In the genomic region with DNA sequence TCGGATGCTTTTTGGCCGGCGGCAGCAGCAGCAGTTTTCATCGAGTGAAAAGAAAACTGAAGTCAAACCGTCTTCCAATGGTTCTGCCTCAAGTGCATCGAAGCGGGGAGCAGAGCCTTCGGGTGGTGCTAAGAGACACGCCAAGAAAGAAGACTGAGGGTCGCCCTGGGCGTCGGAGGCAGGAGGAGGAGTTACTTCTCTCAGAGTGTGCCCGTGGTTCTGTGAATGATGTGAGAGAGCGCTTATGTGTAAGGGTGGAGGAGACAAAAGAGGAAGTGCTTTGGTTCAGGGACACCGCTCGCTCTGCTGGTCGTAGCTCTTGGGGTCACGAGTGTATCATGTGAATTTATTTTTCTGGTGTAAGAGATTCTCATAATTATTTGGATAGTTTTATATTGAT, we compare ENCODE assay signal across 14 mouse cellular contexts. TPM values are rescaled to one million over a fixed set of nuclear protein-coding genes. Genes with fewer than 3 reads are reported as not detected.
DNase-seq lines count a peak whose midpoint lies in the region; ATAC-seq and TF ChIP-seq lines count a peak whose summit lies in the region.
"Had no signal": no experiment of that assay in that cellular context is flagged by ENCODE, and none has a peak within 500 bp of the region (broad histone marks: within the 10 kb centered on the region; RNA-seq: fewer than 3 reads in every experiment).

No protein-coding gene starts in this region.

- no peaks in the 10 kb centered on the region for H3K9me3 ChIP-seq in kidney, embryonic 16.5 days (ENCODE audit: low read length)
- H3K9me3 ChIP-seq in intestine, postnatal 0 days (ENCODE audit: control insufficient read depth): no peaks in the 10 kb centered on the region
- H3K9me3 ChIP-seq: heart, embryonic 15.5 days; lung, embryonic 15.5 days had no signal

- no peak overlapping the region for H3K27ac ChIP-seq in kidney, embryonic 16.5 days (ENCODE audit: low read length)
- no peak overlapping the region for H3K27ac ChIP-seq in intestine, postnatal 0 days (ENCODE audit: low read depth, low read length)
- H3K27ac ChIP-seq in left cerebral cortex, adult 2 months: no peak overlapping the region
- H3K27ac ChIP-seq: heart, embryonic 15.5 days; kidney, postnatal 0 days; lung, embryonic 15.5 days had no signal

- intact Hi-C loops in left cerebral cortex, adult 2 months (cut with DNase I): no loop called here

- H3K36me3 ChIP-seq in kidney, embryonic 16.5 days (ENCODE audit: insufficient read depth, low read length): no peaks in the 10 kb centered on the region
- no peaks in the 10 kb centered on the region; the same call in none of the 2 replicates for H3K36me3 ChIP-seq in intestine, postnatal 0 days (ENCODE audit: control insufficient read depth, insufficient read depth)
- H3K36me3 ChIP-seq: heart, embryonic 15.5 days; lung, embryonic 15.5 days had no signal

- H3K27me3 ChIP-seq in kidney, embryonic 16.5 days (ENCODE audit: insufficient read depth, low read length): no peaks in the 10 kb centered on the region
- no peaks in the 10 kb centered on the region for H3K27me3 ChIP-seq in intestine, postnatal 0 days (replicated peaks; ENCODE audit: control insufficient read depth, insufficient read depth, low read length)
- H3K27me3 ChIP-seq: heart, embryonic 15.5 days; lung, embryonic 15.5 days had no signal

- TF ChIP-seq CTCF in intestine, postnatal 0 days (IDR thresholded peaks at IDR 0.05; ENCODE audit: low read depth): no peak
- TF ChIP-seq CTCF in left cerebral cortex, adult 2 months (IDR thresholded peaks at IDR 0.05): no peak

- H3K4me1 ChIP-seq in kidney, embryonic 16.5 days (ENCODE audit: insufficient read depth, low read length): no peaks in the 10 kb centered on the region
- H3K4me1 ChIP-seq in intestine, postnatal 0 days (replicated peaks; ENCODE audit: control insufficient read depth, insufficient read depth, low read length): no peaks in the 10 kb centered on the region
- H3K4me1 ChIP-seq: heart, embryonic 15.5 days; lung, embryonic 15.5 days had no signal

- no peak overlapping the region for H3K4me3 ChIP-seq in kidney, embryonic 16.5 days (ENCODE audit: low read length)
- H3K4me3 ChIP-seq in intestine, postnatal 0 days (ENCODE audit: low read depth, low read length): no peak overlapping the region
- H3K4me3 ChIP-seq in left cerebral cortex, adult 2 months: no peak overlapping the region
- H3K4me3 ChIP-seq: heart, embryonic 15.5 days; lung, embryonic 15.5 days had no signal

- DNase-seq in kidney, adult 11 months: no peak
- peak; percentile 57 for DNase-seq in ES-CJ7 (ENCODE audit: low read depth, low spot score)
- peak; percentile 50 for DNase-seq in embryo, embryonic 10.5 days (ENCODE audit: low spot score)
- no peak for DNase-seq in ovary, postnatal 14 days (ENCODE audit: low spot score)
- DNase-seq in left cerebral cortex, adult 2 months (ENCODE audit: extremely low spot score in 1 of 2, low spot score in 2 of 2): no peak
- DNase-seq: adrenal gland, postnatal 14 days; thymus, adult 2 months had no signal

- H3K9ac ChIP-seq in kidney, embryonic 16.5 days (replicated peaks; ENCODE audit: low read length): 0 out of 2 replicates have a peak overlapping the region, but pooled peaks have one; percentile 26
- no peak overlapping the region for H3K9ac ChIP-seq in intestine, postnatal 0 days (ENCODE audit: low read depth, low read length)
- H3K9ac ChIP-seq: heart, embryonic 15.5 days; lung, embryonic 15.5 days had no signal

- 56% methylated on average over 18 of the region's 18 CpGs for WGBS in kidney, embryonic 16.5 days
- WGBS in intestine, postnatal 0 days: 71% methylated on average over 18 of the region's 18 CpGs

- H3K4me2 ChIP-seq in kidney, embryonic 16.5 days (replicated peaks; ENCODE audit: low read depth, low read length): no peak overlapping the region
- H3K4me2 ChIP-seq in intestine, postnatal 0 days (replicated peaks; ENCODE audit: low read depth): no peak overlapping the region
- H3K4me2 ChIP-seq: heart, embryonic 15.5 days; lung, embryonic 15.5 days had no signal

- ATAC-seq in kidney, embryonic 16.5 days (ENCODE audit: low FRiP score, low TSS enrichment): no peak; the same call in 1 of the 2 replicates
- ATAC-seq in megakaryocyte progenitor cell, adult 5-6 weeks (replicated peaks; ENCODE audit: poor library complexity): peak; percentile 97
- ATAC-seq in intestine, postnatal 0 days: no peak
- ATAC-seq: forebrain, embryonic 16.5 days had no signal

RNA-seq across cellular contexts. Expression of gene Tmem38b, which starts 34.1 kb away (rescaled TPM):
- polyA plus RNA-seq in kidney, embryonic 16.5 days (2015; fragmentation: Nextera tagmentation; extraction: Ambion mirVana): 7.4 and 9.1 TPM in 2 replicates
- total RNA-seq in megakaryocyte progenitor cell, adult 5-6 weeks (2015): 25.2 and 25.5 TPM in 2 replicates
- total RNA-seq in megakaryocyte progenitor cell, adult 5-6 weeks (2017): 13.2 and 14.3 TPM in 2 replicates
- polyA plus RNA-seq in intestine, postnatal 0 days (2015; fragmentation: Nextera tagmentation; extraction: Ambion mirVana): 10.9 and 14.3 TPM in 2 replicates
- 10 to 100 TPM; 11.0 to 14.0 TPM for total RNA-seq in left cerebral cortex, adult 2 months (2021)

Comparison
In these comparisons a context has a peak if more than half of its experiments do, and no peak if none do; other contexts are left out.
1. DNase-seq: peak in ES-CJ7 (single experiment) and embryo, embryonic 10.5 days (single experiment); none in kidney, adult 11 months (single experiment), ovary, postnatal 14 days (single experiment) and left cerebral cortex, adult 2 months (0 of 2).